Mouse (Mus musculus): ENCODE measurements around the gene Galnt16.

DNA sequence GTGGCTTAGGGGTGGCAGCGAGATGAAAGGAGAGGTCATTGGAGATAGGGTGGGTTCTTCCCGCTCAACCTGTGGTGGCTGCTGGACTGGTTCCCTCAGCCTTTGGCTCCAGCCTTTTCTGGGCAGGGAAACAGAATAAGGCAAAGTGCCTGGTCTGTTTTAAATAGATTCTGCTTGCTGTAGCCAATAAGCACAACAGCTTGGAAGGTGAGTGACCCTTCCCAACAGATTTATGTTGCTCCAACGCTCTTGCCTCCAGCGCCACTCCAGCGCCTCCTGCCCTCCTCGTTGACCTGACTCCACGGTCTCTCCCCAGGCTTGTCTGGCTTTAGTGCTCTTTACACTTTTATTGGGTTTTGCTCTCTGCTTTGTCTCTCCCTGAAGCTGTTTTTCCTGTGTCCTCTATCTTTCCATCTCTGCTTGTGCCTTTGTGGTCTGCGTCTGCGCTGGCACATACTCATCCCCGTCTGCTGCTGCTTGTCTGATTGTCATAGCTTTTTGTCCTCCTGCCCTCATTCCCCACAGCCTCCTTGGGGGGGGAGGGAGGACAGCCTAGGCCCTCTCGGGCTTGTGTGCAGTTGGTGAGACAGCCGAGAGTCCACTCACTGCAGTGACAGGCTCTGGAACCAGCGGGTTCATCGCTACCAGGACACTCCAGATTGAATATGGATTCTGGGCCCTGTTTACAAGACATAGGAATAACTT, 10.9 kb upstream of the Galnt16 start:
- TF ChIP-seq CTCF (IDR thresholded peaks at IDR 0.05; ENCODE audit: low read depth), result 0 out of 2 replicates have a peak, but pooled peaks have one; percentile 3
- no peak for TF ChIP-seq EP300 (optimal IDR thresholded peaks at IDR 0.05)

All from stomach, postnatal 0 days (tissue).